Mouse (Mus musculus): ENCODE data around the gene Mmaa. TPM values are rescaled to one million over a fixed set of nuclear protein-coding genes. Genes with fewer than 3 reads are reported as not detected.

Gene Mmaa
- polyA plus RNA-seq, 1 experiment from 2014 or later = 5.2 TPM

GRCm38 (mm10) chr8:79222106-79222751 lies 72.5 kb downstream of the Mmaa start:
- H3K27ac ChIP-seq = no peak overlapping the region
- WGBS (ENCODE audit: insufficient replicate concordance) = 71% methylated on average over 5 of the region's 5 CpGs
- no peaks in the 10 kb centered on the region for H3K36me3 ChIP-seq
- no peaks in the 10 kb centered on the region for H3K9me3 ChIP-seq (replicated peaks)
- no peak for ATAC-seq (ENCODE audit: low read depth)
- H3K4me3 ChIP-seq (replicated peaks) = no peak overlapping the region
- H3K27me3 ChIP-seq = no peaks in the 10 kb centered on the region
- no peak for DNase-seq
- H3K9ac ChIP-seq = no peak overlapping the region
- H3K4me1 ChIP-seq (replicated peaks) = no peaks in the 10 kb centered on the region
- no peak overlapping the region for H3K4me2 ChIP-seq

Other genes with a start within 250 kb of the Mmaa start
- gene 1700011L22Rik, start 46.4 kb downstream of the Mmaa start, polyA plus RNA-seq (2015; fragmentation: Nextera tagmentation; extraction: Ambion mirVana) = not detected in 2 replicates
- 5.3 and 6.2 TPM in 2 replicates for gene Smad1, start 104.6 kb upstream of the Mmaa start, polyA plus RNA-seq (2015; fragmentation: Nextera tagmentation; extraction: Ambion mirVana)

Data from liver, embryonic 13.5 days (tissue).